Mouse (Mus musculus): ENCODE measurements around the gene Cpeb4.

DNA sequence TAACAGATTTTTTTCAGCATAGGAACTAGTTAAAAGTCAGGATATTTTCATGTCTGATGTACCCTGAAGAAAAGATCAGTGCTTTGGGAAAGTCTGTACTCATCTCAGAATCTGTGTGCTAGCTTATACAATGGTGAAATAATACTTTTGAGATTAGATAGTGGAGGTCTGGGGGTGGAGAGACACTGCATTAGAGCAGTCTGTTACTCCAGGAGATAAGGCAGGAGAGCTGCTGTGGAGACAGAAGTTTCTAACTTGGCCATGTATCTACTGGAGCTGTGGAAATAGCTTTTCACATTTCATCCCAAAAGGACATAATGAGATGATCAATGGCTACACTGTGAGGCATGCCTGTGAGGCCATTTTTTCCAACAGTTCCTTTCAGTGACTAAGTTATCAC lies 111.2 kb downstream of the Cpeb4 start:
- no peak for TF ChIP-seq POLR2A (IDR thresholded peaks at IDR 0.05; ENCODE audit: extremely low read depth, insufficient read depth, low read length)
- TF ChIP-seq CTCF (IDR thresholded peaks at IDR 0.05; ENCODE audit: low read depth, low read length), result no peak
